Mouse (Mus musculus): ENCODE measurements at regions not wholly inside any gene's neighbourhood (a gene's known extent, or its start where the extent isn't known, plus 50 kb on each side); places are given as distances from the start of the nearest gene placed in this dataset.

DNA sequence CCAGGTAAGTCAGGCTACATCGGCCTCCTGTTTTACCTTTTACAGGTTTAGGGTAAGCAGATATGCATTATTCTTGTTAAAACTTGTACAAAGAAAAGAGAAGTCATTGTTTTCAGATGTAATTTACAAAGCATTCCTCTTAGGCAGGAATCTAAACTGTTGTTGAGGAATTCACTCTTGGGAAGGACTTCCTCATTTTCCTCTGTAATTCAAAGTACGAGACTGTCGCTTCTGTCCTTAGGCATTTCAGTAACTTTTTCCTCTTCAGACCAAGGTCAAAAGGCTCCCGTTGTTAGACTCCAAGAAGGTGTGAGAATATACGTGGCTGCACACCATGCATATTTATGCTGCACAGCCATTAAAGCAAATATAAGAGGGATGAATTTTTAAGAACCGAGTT, 269.7 kb downstream of the Ttll7 start:
- H3K36me3 ChIP-seq (ENCODE audit: insufficient read depth, low read length) = no peaks in the 10 kb centered on the region
- H3K9me3 ChIP-seq (replicated peaks; ENCODE audit: low read length) = no peaks in the 10 kb centered on the region
- 56% methylated on average over 6 of the region's 6 CpGs for WGBS
- no peak for TF ChIP-seq CTCF (IDR thresholded peaks at IDR 0.05; ENCODE audit: low read depth)
- no peak for ATAC-seq (replicated peaks; ENCODE audit: low FRiP score, low read depth)
- H3K4me1 ChIP-seq (replicated peaks; ENCODE audit: insufficient read depth, low read length) = no peaks in the 10 kb centered on the region; the same call in 1 of the 2 replicates
- H3K27ac ChIP-seq = no peak overlapping the region
- DNase-seq (ENCODE audit: low spot score) = no peak
- no peak overlapping the region for H3K4me3 ChIP-seq (replicated peaks; ENCODE audit: low read depth, low read length)
- H3K4me2 ChIP-seq (ENCODE audit: low read length) = no peak overlapping the region
- no peak overlapping the region for H3K9ac ChIP-seq (ENCODE audit: low read depth, low read length)
- no peaks in the 10 kb centered on the region for H3K27me3 ChIP-seq (ENCODE audit: insufficient read depth, low read length)

DNA sequence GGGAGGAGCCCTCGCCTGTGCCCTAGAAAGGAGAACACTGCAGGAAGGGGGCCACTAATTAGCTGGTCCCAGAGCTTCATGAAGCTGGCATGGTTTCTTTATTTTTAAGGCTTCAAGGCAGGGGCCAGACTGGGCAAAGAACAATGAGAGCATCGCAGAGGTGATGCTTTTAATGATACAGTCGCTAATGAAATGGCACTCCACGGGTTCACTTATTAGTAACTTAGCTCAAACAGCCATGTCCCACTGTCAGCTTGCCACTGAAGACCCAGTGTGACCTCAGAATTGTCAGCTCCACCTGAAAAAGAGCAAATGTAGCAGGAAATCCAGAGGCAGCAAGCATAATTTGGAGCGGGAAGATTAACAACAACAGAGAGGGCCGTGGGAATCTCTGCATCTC, 275.6 kb downstream of the Ttll7 start:
- no peak overlapping the region for H3K4me2 ChIP-seq (ENCODE audit: low read length)
- H3K9ac ChIP-seq (ENCODE audit: low read depth, low read length) = no peak overlapping the region
- H3K4me1 ChIP-seq (replicated peaks; ENCODE audit: insufficient read depth, low read length) = no peaks in the 10 kb centered on the region
- H3K9me3 ChIP-seq (replicated peaks; ENCODE audit: low read length) = no peaks in the 10 kb centered on the region
- no peak overlapping the region for H3K4me3 ChIP-seq (replicated peaks; ENCODE audit: low read depth, low read length)
- no peak for TF ChIP-seq CTCF (IDR thresholded peaks at IDR 0.05; ENCODE audit: low read depth)
- ATAC-seq (replicated peaks; ENCODE audit: low FRiP score, low read depth) = no peak
- WGBS = 68% methylated on average over 6 of the region's 6 CpGs
- DNase-seq (ENCODE audit: low spot score) = no peak
- H3K36me3 ChIP-seq (ENCODE audit: insufficient read depth, low read length) = no peaks in the 10 kb centered on the region
- H3K27me3 ChIP-seq (ENCODE audit: insufficient read depth, low read length) = no peaks in the 10 kb centered on the region
- H3K27ac ChIP-seq = no peak overlapping the region

DNA sequence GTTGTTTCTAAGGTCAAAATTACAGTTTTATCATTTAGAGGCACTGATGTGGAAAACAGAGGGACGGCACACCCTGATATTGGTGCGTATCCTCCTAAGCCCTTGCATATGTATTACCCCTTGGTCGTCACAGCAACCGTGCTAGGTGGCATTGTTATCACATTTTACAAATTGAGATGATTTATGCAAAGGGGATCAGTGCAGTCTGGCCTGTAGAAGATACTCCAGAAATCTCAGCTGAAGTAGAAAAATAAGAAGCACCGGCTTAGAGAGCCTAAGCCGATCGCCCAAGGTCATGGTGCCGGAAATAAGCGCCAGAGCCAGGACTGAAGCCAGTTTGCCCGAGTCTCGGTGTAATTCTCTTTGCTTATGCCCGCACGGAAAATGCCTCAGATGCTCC, 280.7 kb downstream of the Ttll7 start:
- no peak overlapping the region for H3K27ac ChIP-seq
- H3K4me3 ChIP-seq (replicated peaks; ENCODE audit: low read depth, low read length) = no peak overlapping the region
- ATAC-seq (replicated peaks; ENCODE audit: low FRiP score, low read depth) = no peak
- WGBS = 91% methylated on average over 13 of the region's 13 CpGs
- no peaks in the 10 kb centered on the region for H3K4me1 ChIP-seq (replicated peaks; ENCODE audit: insufficient read depth, low read length)
- H3K36me3 ChIP-seq (ENCODE audit: insufficient read depth, low read length) = no peaks in the 10 kb centered on the region
- DNase-seq (ENCODE audit: low spot score) = no peak
- no peaks in the 10 kb centered on the region for H3K9me3 ChIP-seq (replicated peaks; ENCODE audit: low read length)
- TF ChIP-seq CTCF (IDR thresholded peaks at IDR 0.05; ENCODE audit: low read depth) = no peak
- no peak overlapping the region for H3K4me2 ChIP-seq (ENCODE audit: low read length)
- no peak overlapping the region for H3K9ac ChIP-seq (ENCODE audit: low read depth, low read length)
- no peaks in the 10 kb centered on the region for H3K27me3 ChIP-seq (ENCODE audit: insufficient read depth, low read length)

DNA sequence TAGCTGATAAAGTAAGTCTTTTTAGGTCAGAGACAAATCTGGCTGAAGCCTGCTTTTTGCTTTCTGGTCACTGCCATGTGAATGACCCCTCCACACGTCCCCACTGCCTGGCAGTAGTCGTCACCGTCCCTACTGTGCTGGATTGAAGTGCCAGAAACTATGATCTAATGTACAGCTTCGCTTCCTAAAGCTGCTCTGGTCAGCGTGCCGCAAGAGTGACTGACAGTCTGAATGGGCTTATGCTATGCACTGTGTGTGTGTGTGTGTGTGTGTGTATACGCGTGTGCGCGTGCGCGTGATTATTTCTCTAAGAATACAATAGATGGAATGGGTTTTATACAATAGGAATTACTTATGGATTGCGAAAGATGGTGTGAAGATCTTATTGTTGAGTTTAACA, 281.2 kb downstream of the Ttll7 start:
- DNase-seq (ENCODE audit: low spot score) (no peak), ATAC-seq (replicated peaks; ENCODE audit: low FRiP score, low read depth) (no peak)
- H3K9me3 ChIP-seq (replicated peaks; ENCODE audit: low read length) = no peaks in the 10 kb centered on the region
- no peak overlapping the region for H3K4me3 ChIP-seq (replicated peaks; ENCODE audit: low read depth, low read length)
- H3K27ac ChIP-seq = no peak overlapping the region
- H3K27me3 ChIP-seq (ENCODE audit: insufficient read depth, low read length) = no peaks in the 10 kb centered on the region
- no peaks in the 10 kb centered on the region for H3K4me1 ChIP-seq (replicated peaks; ENCODE audit: insufficient read depth, low read length)
- no peak overlapping the region for H3K4me2 ChIP-seq (ENCODE audit: low read length)
- no peak for TF ChIP-seq CTCF (IDR thresholded peaks at IDR 0.05; ENCODE audit: low read depth)
- no peak overlapping the region for H3K9ac ChIP-seq (ENCODE audit: low read depth, low read length)
- no peaks in the 10 kb centered on the region for H3K36me3 ChIP-seq (ENCODE audit: insufficient read depth, low read length)
- WGBS = 91% methylated on average over 13 of the region's 13 CpGs

DNA sequence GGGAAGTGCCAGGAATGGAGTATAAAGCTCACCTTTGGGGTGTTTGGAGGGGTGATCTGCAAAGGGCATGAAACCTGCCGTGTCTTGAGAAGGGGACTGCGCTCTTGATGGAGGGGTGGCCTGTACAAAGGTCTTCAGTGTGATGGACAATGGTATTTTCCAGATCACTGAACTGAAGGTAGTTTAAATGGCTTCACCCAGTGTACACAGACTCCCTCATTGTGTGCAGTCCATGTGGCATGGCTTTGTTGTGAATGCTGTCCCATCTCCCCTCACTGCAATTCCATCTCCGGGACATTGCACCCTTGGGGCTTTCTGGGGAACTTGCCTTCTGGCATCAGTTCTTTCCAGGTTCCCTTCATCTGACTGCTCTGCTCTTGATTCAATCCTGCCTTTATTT, 288.2 kb downstream of the Ttll7 start:
- Histone ChIP-seq H3K4me2 (ENCODE audit: low read length) (no peak overlapping the region), H3K9ac (ENCODE audit: low read depth, low read length) (no peak overlapping the region), H3K9me3 (replicated peaks; ENCODE audit: low read length) (no peaks in the 10 kb centered on the region), H3K4me1 (replicated peaks; ENCODE audit: insufficient read depth, low read length) (no peaks in the 10 kb centered on the region), H3K27ac (no peak overlapping the region), H3K36me3 (ENCODE audit: insufficient read depth, low read length) (no peaks in the 10 kb centered on the region), H3K27me3 (ENCODE audit: insufficient read depth, low read length) (no peaks in the 10 kb centered on the region), H3K4me3 (replicated peaks; ENCODE audit: low read depth, low read length) (no peak overlapping the region)
- no peak for TF ChIP-seq CTCF (IDR thresholded peaks at IDR 0.05; ENCODE audit: low read depth)
- DNase-seq (ENCODE audit: low spot score) (no peak), ATAC-seq (replicated peaks; ENCODE audit: low FRiP score, low read depth) (no peak)
- 67% methylated on average over 3 of the region's 3 CpGs for WGBS

DNA sequence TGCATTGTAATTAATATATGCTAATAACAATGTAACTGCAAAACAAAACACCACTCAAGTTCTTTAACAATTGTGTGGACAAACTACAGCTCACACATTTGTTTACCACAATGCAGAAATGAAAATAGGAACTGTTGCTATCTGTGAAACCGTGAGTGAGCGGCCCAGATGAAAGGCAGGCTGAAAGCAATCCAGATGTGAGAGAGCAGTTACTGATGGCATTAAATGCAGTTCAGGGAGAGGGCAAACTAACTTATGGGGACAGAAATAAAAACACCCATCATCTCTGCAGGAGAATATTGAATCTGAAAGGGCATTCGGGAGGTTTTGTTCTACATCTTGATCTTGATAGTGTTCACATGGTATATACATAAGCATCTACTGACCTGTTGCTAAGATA, 301.3 kb downstream of the Ttll7 start:
- no peak overlapping the region for H3K27ac ChIP-seq
- no peaks in the 10 kb centered on the region for H3K9me3 ChIP-seq (replicated peaks; ENCODE audit: low read length)
- WGBS = 63% methylated on average over 3 of the region's 3 CpGs
- H3K36me3 ChIP-seq (ENCODE audit: insufficient read depth, low read length) = no peaks in the 10 kb centered on the region
- H3K27me3 ChIP-seq (ENCODE audit: insufficient read depth, low read length) = no peaks in the 10 kb centered on the region
- DNase-seq (ENCODE audit: low spot score) = no peak
- H3K4me2 ChIP-seq (ENCODE audit: low read length) = no peak overlapping the region
- H3K4me3 ChIP-seq (replicated peaks; ENCODE audit: low read depth, low read length) = no peak overlapping the region
- H3K9ac ChIP-seq (ENCODE audit: low read depth, low read length) = no peak overlapping the region
- no peak for ATAC-seq (replicated peaks; ENCODE audit: low FRiP score, low read depth)
- no peaks in the 10 kb centered on the region for H3K4me1 ChIP-seq (replicated peaks; ENCODE audit: insufficient read depth, low read length)
- no peak for TF ChIP-seq CTCF (IDR thresholded peaks at IDR 0.05; ENCODE audit: low read depth)

DNA sequence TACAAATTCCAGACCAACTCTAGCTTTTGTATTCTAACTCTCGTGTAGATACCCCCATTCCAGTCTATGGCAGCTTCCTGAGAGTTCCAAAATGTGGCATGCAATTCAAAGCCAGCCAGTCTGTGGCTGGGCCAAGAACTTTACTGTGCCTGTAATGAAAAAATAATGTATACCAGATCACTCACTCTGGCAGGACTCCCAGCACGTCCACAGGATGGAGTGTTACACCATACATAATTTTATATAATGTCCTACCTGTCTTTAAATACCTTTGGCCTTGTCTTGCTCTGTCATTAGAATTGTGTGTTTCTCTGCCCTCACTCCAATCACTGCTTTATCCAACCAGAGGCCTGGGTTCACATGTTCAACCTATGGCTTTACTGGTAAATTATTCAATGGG, 301.8 kb downstream of the Ttll7 start:
- WGBS = 71% methylated on average over 2 of the region's 2 CpGs
- no peak overlapping the region for H3K4me3 ChIP-seq (replicated peaks; ENCODE audit: low read depth, low read length)
- no peaks in the 10 kb centered on the region for H3K4me1 ChIP-seq (replicated peaks; ENCODE audit: insufficient read depth, low read length)
- ATAC-seq (replicated peaks; ENCODE audit: low FRiP score, low read depth) (no peak), DNase-seq (ENCODE audit: low spot score) (no peak)
- no peak overlapping the region for H3K27ac ChIP-seq
- no peak overlapping the region for H3K4me2 ChIP-seq (ENCODE audit: low read length)
- no peak for TF ChIP-seq CTCF (IDR thresholded peaks at IDR 0.05; ENCODE audit: low read depth)
- H3K9me3 ChIP-seq (replicated peaks; ENCODE audit: low read length) = no peaks in the 10 kb centered on the region
- no peaks in the 10 kb centered on the region for H3K27me3 ChIP-seq (ENCODE audit: insufficient read depth, low read length)
- no peaks in the 10 kb centered on the region for H3K36me3 ChIP-seq (ENCODE audit: insufficient read depth, low read length)
- no peak overlapping the region for H3K9ac ChIP-seq (ENCODE audit: low read depth, low read length)
